Mouse (Mus musculus): ENCODE data around the gene 1700007K13Rik.

- TF ChIP-seq POLR2A (IDR thresholded peaks at IDR 0.05; ENCODE audit: low read depth, low read length) = no peak
- TF ChIP-seq CTCF (conservative IDR thresholded peaks at IDR 0.05; ENCODE audit: insufficient read depth, insufficient read length, low read depth, low read length) = no peak
Measured at GRCm38 (mm10) chr2:28505795-28506194, 39.7 kb upstream of the 1700007K13Rik start, which contains the start of gene Gm10134.

Data from kidney, adult 2 months (tissue).